ENCODE assay signal across 1 mouse cellular context in the genomic region with DNA sequence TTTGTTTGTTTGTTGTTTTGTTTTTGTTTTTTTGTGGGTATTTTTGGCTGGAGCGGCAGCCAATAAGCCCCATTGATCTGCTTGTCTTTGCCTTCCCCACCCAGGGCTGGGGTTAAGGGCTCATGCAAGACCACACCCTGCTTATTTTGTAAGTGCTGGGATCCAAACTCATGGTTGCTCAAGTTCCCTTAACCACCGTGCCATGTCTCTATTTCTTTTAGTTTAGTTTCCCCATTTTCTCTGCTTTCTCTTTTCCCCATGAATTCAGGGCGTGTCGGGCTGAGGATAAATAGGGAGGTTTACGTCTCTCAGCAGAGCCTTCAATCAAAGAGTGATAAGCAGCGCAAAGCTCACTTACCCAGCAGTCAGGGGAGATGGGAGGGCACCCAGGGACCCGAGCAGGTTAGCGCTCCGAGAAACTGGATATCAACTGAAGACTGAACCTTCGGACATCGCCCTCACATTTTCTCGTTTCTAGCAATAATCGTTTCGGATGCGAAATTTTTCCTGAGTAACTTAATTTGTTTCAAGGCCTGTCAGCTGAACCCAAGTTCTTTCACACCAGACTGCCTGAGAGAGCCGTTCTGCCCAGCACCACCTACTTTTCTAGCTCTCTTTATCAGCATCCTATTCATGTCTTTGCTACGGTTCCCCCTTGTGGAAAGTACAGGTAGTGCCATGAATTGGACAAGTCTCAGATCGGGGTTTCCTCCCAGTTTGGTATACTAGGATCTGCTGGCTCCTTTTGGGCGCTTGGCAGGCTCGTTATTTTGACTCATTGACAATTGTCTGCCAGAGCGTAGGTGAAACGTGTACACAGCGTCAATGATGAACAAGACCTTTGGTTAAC.
TF ChIP-seq lines count a peak whose summit lies in the region.

No protein-coding gene starts in this region.

TF ChIP-seq in MEL, 35 proteins besides CTCF, POLR2A, EP300 and RAD21:
- TF ChIP-seq E2F4 (IDR thresholded peaks at IDR 0.05; ENCODE audit: borderline replicate concordance, low read depth, low read length) (no peak), MAFK (IDR thresholded peaks at IDR 0.05; ENCODE audit: borderline replicate concordance, low read depth, low read length) (no peak), CHD2 (IDR thresholded peaks at IDR 0.05; ENCODE audit: low read length) (no peak), NELFE (IDR thresholded peaks at IDR 0.05; ENCODE audit: low read depth, low read length) (no peak), ZNF384 (IDR thresholded peaks at IDR 0.05; ENCODE audit: low read depth, low read length) (no peak), MAZ (IDR thresholded peaks at IDR 0.05; ENCODE audit: low read depth, low read length) (no peak), CHD1 (IDR thresholded peaks at IDR 0.05; ENCODE audit: low read depth, low read length) (no peak), UBTF (IDR thresholded peaks at IDR 0.05; ENCODE audit: borderline replicate concordance, insufficient read depth, low read depth, low read length) (no peak), ETS1 (IDR thresholded peaks at IDR 0.05; ENCODE audit: low read depth, low read length) (no peak), SIN3A (IDR thresholded peaks at IDR 0.05; ENCODE audit: low read length) (peak; percentile 53), TAL1 (IDR thresholded peaks at IDR 0.05; ENCODE audit: low read length) (no peak), MEF2A (IDR thresholded peaks at IDR 0.05; ENCODE audit: extremely low read depth, insufficient replicate concordance, low read depth, low read length, poor library complexity, severe bottlenecking) (no peak), MAX (IDR thresholded peaks at IDR 0.05; ENCODE audit: low read length) (peak; percentile 31; the same call in 1 of the 2 replicates), TBP (IDR thresholded peaks at IDR 0.05; ENCODE audit: low read depth, low read length) (no peak), POLR2AphosphoS2 (IDR thresholded peaks at IDR 0.05; ENCODE audit: low read length) (no peak), SMC3 (IDR thresholded peaks at IDR 0.05; ENCODE audit: low read depth, low read length) (peak; percentile 76), ELF1 (IDR thresholded peaks at IDR 0.05; ENCODE audit: low read depth, low read length) (no peak), HCFC1 (IDR thresholded peaks at IDR 0.05; ENCODE audit: low read depth, low read length) (0 out of 2 replicates have a peak, but pooled peaks have one; percentile 21), GATA1 (IDR thresholded peaks at IDR 0.05; ENCODE audit: low read depth, low read length) (peak; percentile 75; the same call in 1 of the 2 replicates), BHLHE40 (IDR thresholded peaks at IDR 0.05; ENCODE audit: borderline replicate concordance, low read depth, low read length) (no peak), ZMIZ1 (IDR thresholded peaks at IDR 0.05; ENCODE audit: low read depth, low read length) (no peak), POLR2AphosphoS5 (IDR thresholded peaks at IDR 0.05; ENCODE audit: borderline replicate concordance, low read depth, low read length) (no peak), ZKSCAN1 (IDR thresholded peaks at IDR 0.05; ENCODE audit: low read depth, low read length) (no peak), USF1 (IDR thresholded peaks at IDR 0.05; ENCODE audit: low read depth, low read length) (no peak; the same call in 1 of the 2 replicates), MYB (IDR thresholded peaks at IDR 0.05; ENCODE audit: low read depth, low read length) (no peak), MYC (IDR thresholded peaks at IDR 0.05; ENCODE audit: low read depth, low read length) (no peak), ZC3H11A (IDR thresholded peaks at IDR 0.05; ENCODE audit: low read depth, low read length) (peak; percentile 6; the same call in 1 of the 2 replicates), TCF12 (IDR thresholded peaks at IDR 0.05; ENCODE audit: low read depth, low read length) (no peak), RCOR1 (IDR thresholded peaks at IDR 0.05; ENCODE audit: low read depth, low read length) (peak; percentile 8; the same call in 1 of the 2 replicates), MXI1 (IDR thresholded peaks at IDR 0.05; ENCODE audit: low read depth, low read length) (peak; percentile 38; the same call in 1 of the 2 replicates), JUND (IDR thresholded peaks at IDR 0.05; ENCODE audit: low read depth, low read length) (no peak), USF2 (IDR thresholded peaks at IDR 0.05; ENCODE audit: borderline replicate concordance in 1 of 2, insufficient read depth in 1 of 2, low read depth in 1 of 2, low read length in 2 of 2) (no peak), GABPA (IDR thresholded peaks at IDR 0.05; ENCODE audit: low read depth, low read length) (0 out of 2 replicates have a peak, but pooled peaks have one; percentile 15)
